Mouse (Mus musculus) large intestine, adult 2 months (tissue): ENCODE data around the gene Nccrp1. TPM values are rescaled to one million over a fixed set of nuclear protein-coding genes. Genes with fewer than 3 reads are reported as not detected.
A peak's percentile ranks its signal among the peaks of the same experiment; 100 is the strongest.

ENCODE experiments used
- DNase-seq: peaks from one replicate; pipeline ENCODE4 v3.0.0-alpha.2; 2012; ENCODE audit warnings: low read depth, low spot score
- WGBS: fragments of 180-500 bp; shearing (Covaris S2); methylation state at CpG from one replicate; pipeline ENCODE4 v1.1.7; 2018; 5-methylcytosine and 5-hydroxymethylcytosine counted together
- polyA plus RNA-seq: library from polyadenylated mRNA; depleted of rRNA; stranded (reverse); fragments of >200 nt; gene quantifications from 2 replicates; pipeline ENCODE4 v1.2.3, GENCODE M21; 2012; rRNA removed

The Nccrp1 gene
- 0.11 TPM in 2 replicates for polyA plus RNA-seq

GRCm38 (mm10) chr7:28547154-28547553 is at the start of gene Nccrp1:
Gene Nccrp1 (minus strand): TSS chr7:28547254.
- WGBS, result 15% methylated on average over 5 of the region's 5 CpGs
- no peak for DNase-seq

DNA sequence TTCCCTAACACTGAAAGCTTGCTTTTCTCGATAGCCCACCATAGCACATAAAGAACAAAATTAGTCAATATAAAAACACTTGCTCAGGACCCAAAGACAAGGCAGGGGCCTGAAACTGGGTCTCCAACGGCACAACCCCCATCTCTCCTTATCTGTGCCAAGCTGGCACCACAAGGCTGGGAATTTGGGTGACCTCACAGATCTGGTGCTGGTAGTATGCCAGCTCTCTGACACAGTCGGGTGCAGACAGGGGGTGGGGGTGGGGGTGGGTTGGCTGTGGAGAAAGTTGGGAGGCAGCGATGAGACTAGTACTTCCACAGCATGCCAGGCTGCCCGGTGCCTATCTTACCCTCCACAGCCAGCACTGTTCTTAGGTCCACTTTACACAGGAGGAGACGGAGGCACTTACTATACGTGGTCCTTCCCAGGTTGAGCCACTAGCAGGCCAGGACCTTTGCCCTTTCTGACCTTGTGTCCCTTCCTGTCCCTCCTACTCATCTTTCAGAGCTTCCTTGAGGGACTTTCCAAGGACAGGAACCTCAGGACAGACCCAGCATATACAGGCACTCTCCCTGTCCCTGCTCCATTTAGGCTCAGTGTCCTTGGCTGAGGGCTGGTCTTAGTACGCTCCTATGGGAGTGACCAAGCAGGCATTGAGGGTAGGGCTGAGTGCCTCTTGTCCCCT is 48.8 kb upstream of the Nccrp1 start:
- no peak for DNase-seq
- WGBS, result 41% methylated on average over 8 of the region's 8 CpGs

GRCm38 (mm10) chr7:28593206-28594111 is 46.4 kb upstream of the Nccrp1 start:
- 45% methylated on average over 14 of the region's 14 CpGs for WGBS

DNA sequence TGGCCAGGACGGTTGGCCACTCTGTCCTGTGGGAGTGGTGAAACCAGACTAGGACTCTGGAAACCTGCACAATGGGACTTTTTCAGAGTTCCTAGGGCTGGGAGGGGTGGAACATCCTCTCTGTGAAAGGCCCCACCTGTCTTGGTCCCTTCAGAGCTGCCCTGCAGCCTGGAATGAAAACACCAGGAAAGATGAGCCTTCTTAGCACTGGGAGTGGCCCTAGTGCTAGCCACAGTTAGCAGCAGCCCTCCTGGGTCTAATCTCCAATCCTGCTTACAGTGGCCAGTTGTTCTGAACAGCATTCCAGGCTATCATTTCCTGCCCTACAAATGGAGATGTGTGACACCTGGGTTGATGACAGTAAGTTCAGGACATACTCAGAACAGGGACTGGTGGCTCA is 44.8 kb upstream of the Nccrp1 start:
- WGBS, result 58% methylated on average over 1 of the region's 1 CpGs
- DNase-seq, result no peak

More at GRCm38 (mm10) chr7:28593206-28594111, 46.4 kb upstream of the Nccrp1 start:
- DNase-seq, result no peak

GRCm38 (mm10) chr7:28587644-28588043 is 40.6 kb upstream of the Nccrp1 start:
- DNase-seq, result no peak

DNA sequence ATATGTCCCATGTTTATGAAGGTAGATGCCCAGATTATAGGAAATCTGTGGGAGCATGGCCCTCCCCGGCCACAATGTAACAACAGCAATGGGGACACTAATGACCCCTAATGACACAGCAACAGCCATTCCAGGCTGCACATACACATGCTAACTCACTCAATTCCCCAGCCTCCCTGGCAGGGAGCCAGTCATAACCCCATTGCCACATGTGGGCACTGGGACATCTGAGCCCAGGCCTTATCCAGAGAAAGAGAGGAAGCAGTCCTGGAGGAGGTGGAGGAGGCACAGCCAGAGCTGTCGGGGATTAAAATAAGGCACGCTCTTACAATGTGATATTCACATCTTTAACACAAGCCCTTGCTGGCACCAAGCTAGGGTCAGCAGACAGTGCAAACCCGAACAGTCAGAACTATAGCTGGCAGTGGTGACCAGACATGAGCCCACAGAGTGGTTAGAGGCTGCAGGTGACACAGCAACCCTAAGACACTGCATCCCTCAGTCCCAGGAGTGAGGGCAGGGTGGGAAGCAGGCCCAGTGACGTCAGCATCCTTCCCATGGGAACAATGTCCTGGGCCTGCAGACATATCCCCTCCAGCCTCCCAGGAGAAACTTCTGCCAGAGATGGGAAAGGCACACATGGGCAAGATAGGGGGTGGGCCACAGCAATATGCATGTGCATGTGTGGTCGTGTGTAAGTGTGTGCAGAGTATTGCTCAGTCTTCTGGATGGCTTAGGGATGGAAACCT is 39.8 kb upstream of the Nccrp1 start:
- no peak for DNase-seq
- 45% methylated on average over 6 of the region's 6 CpGs for WGBS

DNA sequence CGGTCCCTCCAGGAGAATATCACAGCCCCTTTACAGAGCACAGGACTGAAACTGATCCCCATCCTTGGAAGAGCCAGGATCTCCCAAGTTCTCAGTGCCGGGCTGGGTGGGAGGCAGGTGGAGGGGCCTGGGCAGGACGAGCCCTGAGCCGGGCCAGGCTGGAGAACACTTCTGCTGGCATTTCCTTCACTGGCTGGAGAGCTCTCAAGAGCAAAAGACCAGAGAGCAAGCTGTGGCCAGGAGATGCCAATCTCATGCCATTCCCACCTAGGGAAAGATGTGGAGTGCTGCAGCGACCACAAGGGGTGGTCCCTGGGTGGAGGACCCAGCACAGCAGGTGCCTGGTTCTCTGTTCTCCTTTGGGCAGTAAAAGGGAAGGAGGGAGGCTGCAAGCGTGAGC is 37.9 kb upstream of the Nccrp1 start:
- 52% methylated on average over 6 of the region's 6 CpGs for WGBS
- no peak for DNase-seq

DNA sequence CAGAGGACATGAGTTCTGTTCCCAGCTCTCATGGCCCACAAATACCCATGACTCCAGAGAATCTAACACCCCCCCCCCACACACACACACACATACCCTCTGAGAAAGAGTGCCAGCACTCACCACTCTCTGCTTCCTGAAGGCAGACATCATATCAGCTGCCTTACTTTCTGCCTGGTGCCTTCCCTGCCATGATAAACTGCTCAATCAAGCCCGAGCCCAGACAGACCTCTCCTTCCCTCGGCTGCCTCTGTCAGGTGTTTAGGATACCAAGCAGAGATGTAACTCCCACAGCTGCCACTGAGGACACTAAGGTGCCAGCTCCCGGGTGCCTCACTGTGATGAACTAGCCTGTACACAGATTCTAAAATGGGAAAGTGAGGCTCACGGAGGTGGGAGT is 37.4 kb upstream of the Nccrp1 start:
- 40% methylated on average over 4 of the region's 4 CpGs for WGBS

GRCm38 (mm10) chr7:28583570-28584344 is 36.7 kb upstream of the Nccrp1 start:
- DNase-seq, result no peak
- WGBS, result 39% methylated on average over 8 of the region's 8 CpGs

More for the DNA sequence above, 37.4 kb upstream of the Nccrp1 start:
- DNase-seq, result no peak

DNA sequence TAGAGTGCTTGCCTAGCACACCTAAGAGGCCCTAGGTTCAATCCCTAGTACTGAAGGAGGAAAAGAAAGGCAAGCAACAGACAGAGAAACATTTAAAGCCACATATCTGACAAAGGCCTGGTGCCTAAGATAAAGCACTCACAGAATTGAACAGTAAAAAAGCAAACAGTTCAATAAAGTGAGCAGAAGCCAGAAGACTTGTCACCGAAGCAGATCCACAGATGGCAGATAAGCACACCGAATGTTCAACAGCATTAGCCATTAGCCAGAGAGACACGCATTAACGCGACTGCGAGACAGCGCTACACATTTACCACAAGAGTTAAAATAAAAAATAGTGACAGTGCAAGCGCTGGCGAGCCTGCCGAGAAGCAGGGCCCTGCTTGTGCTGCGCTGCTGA is 35.8 kb upstream of the Nccrp1 start:
- 55% methylated on average over 11 of the region's 11 CpGs for WGBS
- DNase-seq, result no peak

- no peak for DNase-seq
- 38% methylated on average over 4 of the region's 4 CpGs for WGBS
These were observed 34.7 kb upstream of the Nccrp1 start for GRCm38 (mm10) chr7:28581721-28582120.

DNA sequence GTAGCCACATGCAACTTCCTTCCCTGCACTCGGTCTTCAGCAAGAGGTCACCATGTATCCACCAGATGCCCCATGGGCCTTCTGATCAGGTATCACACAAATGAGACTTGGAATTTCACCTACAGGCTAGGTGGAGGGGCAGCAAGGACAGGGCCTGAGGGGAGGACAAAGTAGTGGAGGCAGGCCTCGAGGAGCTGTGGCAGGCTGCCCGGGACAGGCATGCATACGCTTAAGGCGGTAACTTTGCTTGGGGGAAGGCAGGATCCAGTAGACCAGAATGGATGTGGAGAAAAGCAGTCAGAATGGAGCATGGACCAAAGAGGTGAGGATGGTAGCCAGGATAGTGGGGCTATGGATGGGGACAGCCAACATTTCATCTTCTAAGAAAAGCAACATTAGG is 32.8 kb upstream of the Nccrp1 start:
- DNase-seq, result no peak
- 58% methylated on average over 5 of the region's 5 CpGs for WGBS

DNA sequence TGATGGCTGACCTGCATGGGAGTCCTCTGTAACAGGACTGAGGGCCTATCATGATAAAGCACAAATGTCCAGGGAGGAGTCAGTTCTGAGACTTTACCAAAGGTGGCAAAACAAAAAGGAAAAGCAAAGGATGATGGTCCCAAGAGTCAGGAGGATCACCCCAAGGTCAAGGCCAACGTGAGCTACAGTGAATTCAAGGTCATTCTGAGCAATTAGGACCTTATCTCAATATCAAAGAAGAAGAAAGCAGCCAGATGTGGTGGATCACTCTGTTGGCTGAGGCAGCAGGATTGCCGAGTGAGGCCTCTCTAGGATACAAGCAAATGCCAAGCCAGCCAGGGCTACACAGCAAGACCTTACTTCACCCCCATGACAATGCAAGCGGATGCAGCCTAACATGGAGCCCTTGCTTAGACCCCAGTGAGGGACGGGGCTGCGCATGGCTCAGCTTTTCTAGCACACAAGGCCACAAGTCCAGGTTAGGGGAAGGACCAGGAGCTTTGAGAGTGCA is 31.5 kb upstream of the Nccrp1 start:
- DNase-seq, result no peak
- WGBS, result 61% methylated on average over 5 of the region's 5 CpGs

DNA sequence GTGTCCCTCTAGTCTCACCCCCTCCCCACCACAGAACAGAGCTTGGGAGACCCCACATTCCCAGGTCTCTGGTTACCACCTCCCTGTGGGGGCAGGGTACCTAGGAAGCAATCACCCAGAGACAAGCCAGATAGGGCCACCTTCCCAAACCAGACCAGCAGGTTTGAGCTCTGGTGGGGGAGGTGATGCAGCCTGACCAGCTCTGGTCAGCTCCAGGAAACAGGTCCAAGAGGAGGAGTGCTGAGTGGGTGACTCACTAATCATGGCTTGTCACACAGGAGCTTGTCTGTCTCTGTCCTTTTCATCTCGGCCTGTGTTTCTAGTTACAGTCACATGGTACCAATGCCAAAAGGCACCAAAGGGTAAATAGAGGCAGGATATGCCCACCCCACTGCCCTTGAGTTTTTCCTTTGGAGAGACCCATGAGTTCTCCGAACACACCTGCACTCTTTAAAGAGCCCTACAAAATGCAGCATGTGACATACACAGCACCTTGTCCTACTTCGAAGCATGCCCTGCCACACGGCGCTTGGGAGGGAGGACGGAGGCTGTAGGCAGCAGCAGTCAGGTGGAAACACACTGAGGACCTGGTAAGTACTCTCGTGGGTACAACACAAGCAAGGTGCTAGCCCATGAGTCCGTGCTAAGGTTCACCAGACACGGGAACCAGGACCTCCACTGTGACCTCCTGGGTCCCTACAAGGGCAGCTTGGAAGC is 30.9 kb upstream of the Nccrp1 start:
- WGBS, result 32% methylated on average over 9 of the region's 9 CpGs
- peak; percentile 84 for DNase-seq

DNA sequence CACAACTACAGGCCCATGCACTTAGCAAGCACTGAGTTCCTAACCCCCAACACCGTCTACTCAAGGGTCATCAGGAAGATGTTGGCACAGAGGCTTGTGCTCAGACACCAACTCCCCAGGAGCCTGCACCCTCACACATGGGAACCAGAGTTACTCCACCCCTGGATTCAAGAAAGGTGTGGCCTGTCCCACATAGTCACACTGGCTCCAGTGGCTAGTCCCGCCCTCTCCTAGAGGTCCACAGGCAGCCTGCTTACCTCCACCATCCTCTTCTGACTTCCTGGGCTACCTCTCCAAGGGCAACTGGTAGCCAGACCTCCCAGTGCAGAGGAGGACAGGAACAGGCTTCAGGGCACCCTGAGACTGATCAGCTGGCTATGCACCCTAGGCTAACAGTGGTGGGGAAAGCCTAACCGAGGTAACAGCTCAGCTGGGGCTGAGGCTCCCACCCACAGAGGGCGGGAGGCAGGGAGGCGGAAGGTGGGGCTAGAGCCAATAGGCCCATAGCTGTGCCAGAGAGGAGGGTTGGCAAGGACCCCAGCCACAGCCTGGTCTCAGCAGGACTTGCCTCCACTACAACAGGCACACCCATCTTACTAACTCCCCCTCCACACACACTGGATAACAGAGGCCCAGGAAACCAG is 29.3 kb upstream of the Nccrp1 start:
- 21% methylated on average over 5 of the region's 5 CpGs for WGBS
- no peak for DNase-seq

DNA sequence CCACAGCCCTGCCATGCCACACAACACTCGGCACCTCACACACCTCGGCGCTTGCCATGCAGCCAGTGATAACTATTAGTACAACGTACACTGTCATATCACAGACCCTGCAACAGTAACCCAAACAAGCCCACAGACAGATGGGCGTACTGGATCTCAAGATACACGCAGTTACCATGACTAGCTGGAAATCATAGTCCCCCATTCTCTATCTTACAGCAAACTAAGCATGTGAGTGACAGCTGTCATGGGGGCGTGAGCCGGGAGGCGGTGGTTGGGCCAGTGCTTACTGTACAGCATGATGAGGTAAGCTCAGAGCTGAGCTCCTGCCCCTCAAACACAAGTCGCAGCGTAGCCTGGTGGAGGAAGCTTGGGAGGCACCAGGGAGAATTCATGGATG is 28.5 kb upstream of the Nccrp1 start:
- no peak for DNase-seq
- 81% methylated on average over 11 of the region's 11 CpGs for WGBS

GRCm38 (mm10) chr7:28573236-28573635 is 26.2 kb upstream of the Nccrp1 start:
- 81% methylated on average over 3 of the region's 3 CpGs for WGBS
- no peak for DNase-seq

DNA sequence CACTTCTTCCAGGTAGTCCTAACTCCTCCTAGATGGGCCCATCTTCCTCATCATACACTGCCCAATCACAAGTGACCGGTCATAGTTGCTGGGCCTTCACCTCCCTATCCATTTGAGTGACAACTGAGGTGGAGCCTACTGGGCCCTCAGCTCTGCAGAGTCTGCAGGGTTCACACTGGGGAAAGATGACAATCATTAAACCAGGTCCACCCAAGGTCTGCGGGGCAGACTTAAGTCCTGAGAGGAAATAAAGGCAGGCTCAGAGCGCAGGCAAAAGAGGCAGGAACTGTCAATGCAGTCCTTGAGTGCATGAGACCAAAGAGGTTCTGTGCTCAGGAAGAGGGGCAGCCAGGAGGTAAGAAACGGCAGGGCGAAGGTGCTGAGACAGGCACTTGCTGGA is 25.6 kb upstream of the Nccrp1 start:
- 52% methylated on average over 5 of the region's 5 CpGs for WGBS
- no peak for DNase-seq
